Mouse (Mus musculus): ENCODE measurements around the gene Lrp8.

Gene Lrp8

DNA sequence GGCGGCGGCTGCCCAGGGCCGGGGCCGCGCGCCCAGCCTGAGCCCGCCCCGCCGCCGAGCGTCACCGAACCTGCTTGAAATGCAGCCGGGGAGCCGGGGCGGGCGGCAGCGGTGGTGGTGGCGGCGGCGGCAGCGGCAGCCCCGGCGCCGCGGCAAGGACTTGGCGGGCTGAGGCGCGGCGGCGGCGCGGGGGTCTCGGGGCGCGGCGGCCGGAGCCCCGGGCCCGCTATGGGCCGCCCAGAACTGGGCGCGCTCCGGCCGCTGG, at the start of gene Lrp8:
Lrp8 (plus strand) TSS at position 77 of the 265 bp plus-strand sequence.
- DNase-seq (ENCODE audit: low read depth, low spot score): no peak

GRCm38 (mm10) chr4:107756222-107756621, 45.8 kb upstream of the Lrp8 start:
- no peak for DNase-seq (ENCODE audit: low read depth, low spot score)

GRCm38 (mm10) chr4:107757487-107758470, 44.3 kb upstream of the Lrp8 start:
- no peak for DNase-seq (ENCODE audit: low read depth, low spot score)

- DNase-seq (ENCODE audit: low read depth, low spot score): no peak
Measured at GRCm38 (mm10) chr4:107758938-107759337, 43.1 kb upstream of the Lrp8 start.

GRCm38 (mm10) chr4:107763001-107763400, 39.1 kb upstream of the Lrp8 start:
- DNase-seq (ENCODE audit: low read depth, low spot score): no peak

- DNase-seq (ENCODE audit: low read depth, low spot score): no peak
Measured at GRCm38 (mm10) chr4:107763598-107763997, 38.5 kb upstream of the Lrp8 start.

DNA sequence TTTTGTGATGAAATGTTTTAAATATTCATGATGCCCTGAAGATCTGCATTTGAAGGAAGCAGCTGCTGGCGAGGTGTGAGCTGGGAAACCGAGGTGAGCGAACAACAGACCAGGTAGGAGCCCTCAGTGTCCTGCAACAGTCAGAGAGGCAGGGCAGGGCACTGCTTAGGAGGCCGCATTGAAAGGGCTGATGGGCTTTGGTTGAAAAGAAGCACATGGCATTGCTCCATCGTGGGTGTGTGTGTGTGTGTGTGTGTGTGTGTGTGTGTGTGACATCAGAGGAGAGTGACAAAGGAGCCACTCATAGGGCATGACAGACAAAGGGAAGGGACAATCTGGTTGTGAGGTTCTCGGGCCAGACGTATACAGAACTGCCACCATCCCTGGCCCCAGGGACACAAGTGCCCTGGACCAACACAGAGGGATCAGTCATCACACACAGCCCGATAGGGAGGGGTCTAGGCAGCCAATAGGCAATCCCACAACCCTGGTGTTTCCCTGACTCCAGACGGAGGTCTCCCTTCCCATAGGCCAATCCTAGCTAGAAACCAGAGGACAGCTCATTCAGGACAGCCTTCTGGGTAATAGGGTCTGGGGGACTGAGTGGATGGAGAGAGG, 36.8 kb upstream of the Lrp8 start:
- DNase-seq (ENCODE audit: low read depth, low spot score): no peak

- DNase-seq (ENCODE audit: low read depth, low spot score): no peak
Measured at GRCm38 (mm10) chr4:107766182-107766581, 35.9 kb upstream of the Lrp8 start.

GRCm38 (mm10) chr4:107772122-107772825, 29.8 kb upstream of the Lrp8 start:
- no peak for DNase-seq (ENCODE audit: low read depth, low spot score)

GRCm38 (mm10) chr4:107774868-107775267, 27.2 kb upstream of the Lrp8 start:
- no peak for DNase-seq (ENCODE audit: low read depth, low spot score)

- no peak for DNase-seq (ENCODE audit: low read depth, low spot score)
Measured at GRCm38 (mm10) chr4:107775672-107776071, 26.4 kb upstream of the Lrp8 start.

- DNase-seq (ENCODE audit: low read depth, low spot score): no peak
Measured at GRCm38 (mm10) chr4:107776990-107777673, 24.9 kb upstream of the Lrp8 start.

GRCm38 (mm10) chr4:107783541-107783940, 18.5 kb upstream of the Lrp8 start:
- no peak for DNase-seq (ENCODE audit: low read depth, low spot score)

DNA sequence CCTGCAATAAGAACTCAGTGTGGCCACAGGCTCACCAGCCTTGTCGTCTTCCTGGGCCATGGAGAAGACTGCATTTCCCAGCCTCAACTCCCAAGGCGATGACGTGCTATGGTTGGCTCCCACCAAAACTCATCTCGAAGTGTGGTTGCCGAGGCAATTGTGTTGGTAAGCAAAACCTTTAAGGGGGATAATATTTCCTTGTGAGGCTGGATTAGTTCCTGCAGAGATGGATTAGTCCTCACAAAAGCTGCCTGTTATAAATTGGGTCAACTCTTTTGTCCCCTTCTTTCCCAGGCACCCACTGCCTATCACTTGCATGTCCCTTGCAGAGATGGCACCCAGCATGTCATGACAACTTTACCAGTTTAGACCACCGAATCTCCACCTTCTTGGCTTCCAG, 13.2 kb upstream of the Lrp8 start:
- DNase-seq (ENCODE audit: low read depth, low spot score): no peak

DNA sequence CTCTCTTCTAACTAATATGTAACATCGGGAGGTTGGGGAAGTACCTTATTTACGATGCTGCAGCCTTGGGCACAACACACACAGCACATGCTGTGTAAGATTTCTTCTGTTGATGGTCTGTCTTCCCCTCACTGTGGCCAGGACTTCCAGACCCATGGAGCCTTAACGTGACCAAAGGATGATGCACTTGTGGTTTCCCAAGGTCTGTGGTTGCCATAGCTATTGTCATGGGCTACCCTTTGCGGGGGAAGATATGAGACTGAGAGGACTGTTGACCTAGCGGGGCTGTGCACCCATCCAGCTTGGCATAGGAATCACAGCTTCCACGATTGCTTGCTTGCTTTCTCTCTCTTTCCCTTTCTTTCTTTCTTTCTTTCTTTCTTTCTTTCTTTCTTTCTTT, 1.3 kb upstream of the Lrp8 start:
- DNase-seq (ENCODE audit: low read depth, low spot score): no peak

GRCm38 (mm10) chr4:107801366-107802184, 486 bp upstream of the Lrp8 start:
- no peak for DNase-seq (ENCODE audit: low read depth, low spot score)

- DNase-seq (ENCODE audit: low read depth, low spot score): no peak
Measured at GRCm38 (mm10) chr4:107802450-107803331, 630 bp downstream of the Lrp8 start.

GRCm38 (mm10) chr4:107803351-107804106, 1.5 kb downstream of the Lrp8 start:
- no peak for DNase-seq (ENCODE audit: low read depth, low spot score)

DNA sequence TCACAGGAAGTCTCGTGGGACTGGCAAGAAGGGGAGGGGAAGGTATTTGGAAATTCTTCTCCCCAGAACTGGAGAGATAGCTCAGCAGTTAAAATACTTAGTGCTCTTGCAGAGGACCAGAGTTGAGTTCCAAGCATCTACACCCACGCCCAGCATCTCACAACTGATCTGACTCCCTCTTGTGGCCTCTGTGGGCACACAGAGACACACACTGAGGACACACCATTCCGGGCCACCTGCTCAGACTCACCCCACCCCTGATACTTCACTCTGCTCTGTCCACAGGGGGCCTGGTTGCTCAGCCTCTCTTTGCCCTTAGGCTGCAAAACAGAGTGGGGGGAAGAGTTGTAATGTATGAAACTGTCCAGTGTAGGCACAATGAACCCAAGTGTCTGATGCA, 3.4 kb downstream of the Lrp8 start:
- no peak for DNase-seq (ENCODE audit: low read depth, low spot score)

Data from brain, embryonic 18.5 days (tissue).